Mouse (Mus musculus): ENCODE measurements around the gene Slc24a4. TPM values are rescaled to one million over a fixed set of nuclear protein-coding genes. Genes with fewer than 3 reads are reported as not detected.

Gene Slc24a4
- polyA plus RNA-seq, 1 experiment from 2014 or later, result not detected

DNA sequence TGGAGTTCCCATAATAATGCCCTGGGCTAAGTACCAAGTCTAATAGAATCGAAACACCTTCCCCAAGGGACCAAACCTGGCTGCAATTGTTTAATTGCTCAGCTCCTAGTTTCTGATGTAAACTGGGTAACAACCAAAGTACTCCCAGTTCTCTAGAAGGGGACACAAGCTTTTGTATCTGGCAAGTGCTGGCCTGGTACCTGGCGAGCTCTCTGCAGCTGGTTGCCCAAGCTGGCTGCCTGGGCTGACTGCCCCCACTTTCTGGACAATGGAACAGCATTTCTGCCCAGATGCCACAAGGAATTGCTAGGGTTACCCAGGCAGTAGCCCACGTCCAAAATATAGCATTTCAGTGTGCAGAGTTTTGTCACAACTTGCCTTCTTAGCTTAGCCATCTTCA, 12.0 kb upstream of the Slc24a4 start:
- H3K4me3 ChIP-seq (ENCODE audit: low read length), result no peak overlapping the region
- H3K9ac ChIP-seq (ENCODE audit: low read depth, low read length), result no peak overlapping the region
- 76% methylated on average over 3 of the region's 3 CpGs for WGBS
- no peak overlapping the region for H3K4me2 ChIP-seq (replicated peaks; ENCODE audit: low read depth, low read length)
- H3K27ac ChIP-seq (ENCODE audit: low read depth, low read length), result no peak overlapping the region
- no peaks in the 10 kb centered on the region for H3K9me3 ChIP-seq (ENCODE audit: control insufficient read depth, low read length)
- H3K4me1 ChIP-seq (ENCODE audit: control insufficient read depth, insufficient read depth, low read length), result no peaks in the 10 kb centered on the region
- no peak for ATAC-seq (ENCODE audit: low FRiP score, low TSS enrichment)
- no peaks in the 10 kb centered on the region for H3K27me3 ChIP-seq (ENCODE audit: control insufficient read depth, insufficient read depth, low read length)
- H3K36me3 ChIP-seq (ENCODE audit: control insufficient read depth, insufficient read depth, low read length), result no peaks in the 10 kb centered on the region

DNA sequence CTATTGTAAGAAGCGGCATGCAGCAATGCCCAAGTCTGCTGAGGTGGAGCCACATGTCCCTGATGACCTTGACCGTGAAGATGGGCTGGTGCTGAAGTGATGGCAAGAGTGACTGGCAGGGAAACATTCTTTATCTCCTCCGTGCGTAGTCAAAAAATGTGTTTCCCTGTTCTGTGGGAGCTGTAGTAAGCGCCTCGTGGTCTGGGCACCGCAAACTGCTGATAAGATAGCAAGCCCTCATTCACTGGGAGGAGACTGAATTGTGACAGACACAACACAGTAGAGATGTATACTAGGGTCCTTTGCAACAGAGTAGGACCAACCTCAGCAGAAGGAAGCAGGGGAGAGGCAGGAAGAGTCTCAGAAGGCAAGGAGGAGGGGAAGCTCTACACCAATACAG, 10.5 kb upstream of the Slc24a4 start:
- 93% methylated on average over 7 of the region's 7 CpGs for WGBS

DNA sequence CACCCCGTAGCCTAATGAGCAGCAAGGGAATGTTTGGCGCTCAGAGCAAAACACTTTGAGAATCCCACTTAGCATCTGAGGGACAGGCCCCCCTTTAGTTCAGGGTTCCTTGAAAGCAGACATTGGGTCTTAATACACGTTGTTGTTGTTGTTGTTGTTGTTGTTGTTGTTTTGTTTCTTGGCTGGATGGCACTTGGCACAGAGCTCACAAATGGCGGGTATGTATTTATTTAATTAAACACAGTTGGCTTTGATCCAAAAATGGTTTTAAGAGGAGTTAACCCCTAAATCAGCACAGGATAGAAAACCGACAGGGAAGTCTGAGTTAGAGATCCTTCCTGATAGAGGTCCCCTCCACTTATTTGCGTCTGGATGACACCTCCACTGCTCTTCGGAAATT, 932 bp upstream of the Slc24a4 start:
- Histone ChIP-seq H3K27me3 (ENCODE audit: control insufficient read depth, insufficient read depth, low read length) (peaks cover 54% of the 10 kb centered on the region), H3K4me2 (replicated peaks; ENCODE audit: low read depth, low read length) (peak overlapping the region; percentile 96; the same call in 1 of the 2 replicates), H3K36me3 (ENCODE audit: control insufficient read depth, insufficient read depth, low read length) (no peaks in the 10 kb centered on the region), H3K9me3 (ENCODE audit: control insufficient read depth, low read length) (no peaks in the 10 kb centered on the region), H3K9ac (ENCODE audit: low read depth, low read length) (no peak overlapping the region), H3K27ac (ENCODE audit: low read depth, low read length) (no peak overlapping the region), H3K4me1 (ENCODE audit: control insufficient read depth, insufficient read depth, low read length) (peaks cover 16% of the 10 kb centered on the region; the same call in 1 of the 2 replicates), H3K4me3 (ENCODE audit: low read length) (peak overlapping the region; percentile 58; the same call in 1 of the 2 replicates)
- 6% methylated on average over 7 of the region's 7 CpGs for WGBS
- ATAC-seq (ENCODE audit: low FRiP score, low TSS enrichment), result no peak

More for the DNA sequence above, 10.5 kb upstream of the Slc24a4 start:
- H3K4me1 ChIP-seq (ENCODE audit: control insufficient read depth, insufficient read depth, low read length), result no peaks in the 10 kb centered on the region
- no peaks in the 10 kb centered on the region for H3K9me3 ChIP-seq (ENCODE audit: control insufficient read depth, low read length)
- no peak for ATAC-seq (ENCODE audit: low FRiP score, low TSS enrichment)
- no peaks in the 10 kb centered on the region for H3K36me3 ChIP-seq (ENCODE audit: control insufficient read depth, insufficient read depth, low read length)
- no peak overlapping the region for H3K9ac ChIP-seq (ENCODE audit: low read depth, low read length)
- H3K27ac ChIP-seq (ENCODE audit: low read depth, low read length), result no peak overlapping the region
- no peak overlapping the region for H3K4me3 ChIP-seq (ENCODE audit: low read length)
- no peak overlapping the region for H3K4me2 ChIP-seq (replicated peaks; ENCODE audit: low read depth, low read length)
- H3K27me3 ChIP-seq (ENCODE audit: control insufficient read depth, insufficient read depth, low read length), result no peaks in the 10 kb centered on the region

DNA sequence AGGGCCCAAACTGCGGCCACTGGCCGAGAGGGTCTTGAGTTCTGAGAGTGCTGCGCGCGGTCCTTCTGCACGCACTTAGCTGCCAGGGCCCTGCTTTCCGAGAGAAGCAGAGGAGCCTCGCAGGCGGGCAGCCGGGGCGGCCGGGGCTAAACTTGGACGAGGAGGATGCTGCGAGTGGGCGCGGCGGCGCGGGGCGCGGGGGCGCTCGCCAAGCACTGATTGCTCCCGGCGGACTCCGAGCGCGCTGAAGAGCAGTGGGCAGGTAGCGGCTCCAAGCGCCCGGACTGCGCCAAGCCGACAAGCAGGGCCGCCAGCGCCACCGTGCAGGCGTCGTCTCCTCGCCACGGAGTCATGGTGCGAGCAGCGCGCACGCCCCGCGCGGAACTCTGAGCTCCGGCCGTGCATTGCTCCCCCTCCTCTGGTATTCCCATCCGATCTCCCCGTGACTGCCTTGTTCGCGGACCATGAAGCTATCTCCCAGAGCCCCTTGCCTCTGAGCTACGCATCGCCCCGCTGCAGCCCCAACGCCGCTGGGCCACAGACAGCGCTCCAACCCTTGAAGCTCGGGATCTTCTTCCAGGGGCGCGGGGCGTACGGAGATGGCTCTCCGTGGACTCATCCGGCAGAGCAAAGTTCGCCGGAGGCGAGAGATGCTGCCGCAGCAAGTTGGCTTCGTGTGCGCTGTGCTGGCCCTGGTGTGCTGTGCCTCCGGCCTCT, 416 bp downstream of the Slc24a4 start:
- ATAC-seq (ENCODE audit: low FRiP score, low TSS enrichment), result peak; percentile 86
- peak overlapping the region; percentile 96 for H3K4me2 ChIP-seq (replicated peaks; ENCODE audit: low read depth, low read length)
- H3K9ac ChIP-seq (ENCODE audit: low read depth, low read length), result peak overlapping the region; percentile 42; the same call in 1 of the 2 replicates
- no peak overlapping the region for H3K27ac ChIP-seq (ENCODE audit: low read depth, low read length)
- H3K36me3 ChIP-seq (ENCODE audit: control insufficient read depth, insufficient read depth, low read length), result no peaks in the 10 kb centered on the region
- peaks cover 54% of the 10 kb centered on the region for H3K27me3 ChIP-seq (ENCODE audit: control insufficient read depth, insufficient read depth, low read length)
- peak overlapping the region; percentile 58 for H3K4me3 ChIP-seq (ENCODE audit: low read length)
- peaks cover 16% of the 10 kb centered on the region; the same call in 1 of the 2 replicates for H3K4me1 ChIP-seq (ENCODE audit: control insufficient read depth, insufficient read depth, low read length)
- WGBS, result 2% methylated on average over 65 of the region's 73 CpGs
- H3K9me3 ChIP-seq (ENCODE audit: control insufficient read depth, low read length), result no peaks in the 10 kb centered on the region

DNA sequence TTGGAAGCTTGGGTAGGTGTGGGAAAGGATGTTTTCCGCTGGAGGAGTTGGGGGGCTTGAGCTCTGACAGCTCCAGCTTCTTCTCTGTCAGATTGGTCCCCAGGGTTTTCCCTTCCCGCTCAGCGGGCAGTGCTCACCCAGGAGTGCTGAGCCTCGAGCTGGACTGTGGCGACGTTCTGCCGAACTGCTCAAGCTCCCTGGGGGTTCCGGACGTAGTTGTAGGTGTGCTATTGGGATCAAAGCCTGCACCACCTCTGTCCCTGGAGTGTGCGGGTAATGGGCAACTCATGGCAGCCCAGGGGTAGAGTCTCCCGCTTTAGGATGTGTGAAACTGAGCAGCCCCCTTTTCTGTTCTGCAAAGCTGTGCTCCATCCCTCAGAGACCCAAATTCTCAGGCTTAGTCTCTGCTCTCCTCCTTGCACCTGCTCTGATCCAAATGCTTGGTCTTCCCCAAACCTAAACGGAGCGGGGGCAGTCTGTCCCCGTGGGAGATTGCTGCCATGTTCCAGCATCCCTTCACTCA, 1.0 kb downstream of the Slc24a4 start:
- peak overlapping the region; percentile 58 for H3K4me3 ChIP-seq (ENCODE audit: low read length)
- peak; percentile 18; the same call in 1 of the 2 replicates for ATAC-seq (ENCODE audit: low FRiP score, low TSS enrichment)
- under 1% methylated on average over 14 of the region's 14 CpGs for WGBS
- peak overlapping the region; percentile 42; the same call in 1 of the 2 replicates for H3K9ac ChIP-seq (ENCODE audit: low read depth, low read length)
- no peak overlapping the region for H3K27ac ChIP-seq (ENCODE audit: low read depth, low read length)
- peak overlapping the region; percentile 96 for H3K4me2 ChIP-seq (replicated peaks; ENCODE audit: low read depth, low read length)
- H3K4me1 ChIP-seq (ENCODE audit: control insufficient read depth, insufficient read depth, low read length), result peaks cover 16% of the 10 kb centered on the region; the same call in 1 of the 2 replicates
- H3K27me3 ChIP-seq (ENCODE audit: control insufficient read depth, insufficient read depth, low read length), result peaks cover 54% of the 10 kb centered on the region
- H3K9me3 ChIP-seq (ENCODE audit: control insufficient read depth, low read length), result no peaks in the 10 kb centered on the region
- H3K36me3 ChIP-seq (ENCODE audit: control insufficient read depth, insufficient read depth, low read length), result no peaks in the 10 kb centered on the region

DNA sequence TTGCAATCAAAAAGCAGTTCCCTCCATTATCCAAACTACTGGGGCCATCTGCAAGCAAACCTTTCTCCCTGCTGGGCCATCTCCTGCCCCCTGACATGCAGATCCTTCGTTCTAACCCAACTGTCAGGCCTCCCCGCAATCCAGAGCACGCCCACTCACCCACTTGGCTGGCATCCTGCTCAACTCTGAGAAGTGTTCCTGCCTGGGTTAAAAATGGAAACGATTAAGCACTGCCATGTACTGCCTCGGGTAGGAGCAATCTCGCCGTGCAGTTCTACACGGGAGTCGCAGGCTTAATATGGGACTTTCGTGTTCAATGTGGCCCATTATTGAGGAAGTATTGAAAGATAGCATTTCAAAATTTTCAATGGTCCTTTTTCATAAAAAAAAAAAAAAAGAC, 11.2 kb downstream of the Slc24a4 start:
- H3K4me3 ChIP-seq (ENCODE audit: low read length), result no peak overlapping the region
- H3K4me1 ChIP-seq (ENCODE audit: control insufficient read depth, insufficient read depth, low read length), result no peaks in the 10 kb centered on the region
- no peak for ATAC-seq (ENCODE audit: low FRiP score, low TSS enrichment)
- H3K27me3 ChIP-seq (ENCODE audit: control insufficient read depth, insufficient read depth, low read length), result no peaks in the 10 kb centered on the region
- no peaks in the 10 kb centered on the region for H3K36me3 ChIP-seq (ENCODE audit: control insufficient read depth, insufficient read depth, low read length)
- 84% methylated on average over 10 of the region's 10 CpGs for WGBS
- no peaks in the 10 kb centered on the region for H3K9me3 ChIP-seq (ENCODE audit: control insufficient read depth, low read length)
- no peak overlapping the region for H3K9ac ChIP-seq (ENCODE audit: low read depth, low read length)
- H3K4me2 ChIP-seq (replicated peaks; ENCODE audit: low read depth, low read length), result no peak overlapping the region
- no peak overlapping the region for H3K27ac ChIP-seq (ENCODE audit: low read depth, low read length)

DNA sequence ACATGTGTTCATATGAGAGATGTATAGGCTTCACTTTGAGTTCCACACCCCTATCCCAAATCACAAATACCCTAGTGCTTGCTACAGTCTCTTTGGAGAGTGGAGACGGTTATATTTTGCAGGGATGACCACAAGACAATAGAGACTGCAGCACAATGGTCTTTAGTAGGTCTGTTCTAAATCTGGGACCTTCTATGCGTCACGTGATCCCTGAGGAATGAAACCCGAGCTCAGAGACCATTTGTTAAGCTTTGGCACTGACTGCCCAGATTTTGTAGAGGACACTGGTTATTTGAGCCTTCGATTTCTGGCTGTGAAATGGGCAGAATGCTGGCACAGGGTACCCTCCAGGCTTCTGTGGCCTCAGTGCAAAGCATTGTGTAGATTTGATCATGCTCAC, 12.8 kb downstream of the Slc24a4 start:
- Histone ChIP-seq H3K4me2 (replicated peaks; ENCODE audit: low read depth, low read length) (no peak overlapping the region), H3K27ac (ENCODE audit: low read depth, low read length) (no peak overlapping the region), H3K36me3 (ENCODE audit: control insufficient read depth, insufficient read depth, low read length) (no peaks in the 10 kb centered on the region), H3K9ac (ENCODE audit: low read depth, low read length) (no peak overlapping the region), H3K9me3 (ENCODE audit: control insufficient read depth, low read length) (no peaks in the 10 kb centered on the region), H3K4me3 (ENCODE audit: low read length) (no peak overlapping the region), H3K4me1 (ENCODE audit: control insufficient read depth, insufficient read depth, low read length) (no peaks in the 10 kb centered on the region), H3K27me3 (ENCODE audit: control insufficient read depth, insufficient read depth, low read length) (no peaks in the 10 kb centered on the region)
- no peak for ATAC-seq (ENCODE audit: low FRiP score, low TSS enrichment)
- WGBS, result 66% methylated on average over 5 of the region's 5 CpGs

DNA sequence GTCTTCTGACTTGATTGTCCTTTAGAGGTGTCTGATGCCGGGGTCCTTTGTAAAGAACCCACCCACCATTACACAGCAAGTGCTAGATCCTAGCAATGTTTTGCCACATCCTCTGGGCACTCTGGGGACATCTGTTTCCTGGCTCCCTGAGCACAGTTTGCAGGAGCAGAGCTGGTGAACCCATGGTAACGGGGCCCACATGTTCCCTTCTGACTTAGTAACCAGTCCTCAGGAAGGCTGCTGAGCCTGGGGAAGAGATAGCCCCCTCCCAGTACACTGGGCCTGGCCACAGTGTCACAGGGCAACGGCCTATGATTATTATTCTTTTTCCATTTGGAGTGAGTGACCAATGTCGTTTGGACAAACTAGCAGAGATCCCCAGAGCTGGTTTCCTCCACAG, 19.1 kb downstream of the Slc24a4 start:
- Histone ChIP-seq H3K9me3 (ENCODE audit: control insufficient read depth, low read length) (no peaks in the 10 kb centered on the region), H3K27me3 (ENCODE audit: control insufficient read depth, insufficient read depth, low read length) (no peaks in the 10 kb centered on the region), H3K27ac (ENCODE audit: low read depth, low read length) (no peak overlapping the region), H3K4me1 (ENCODE audit: control insufficient read depth, insufficient read depth, low read length) (no peaks in the 10 kb centered on the region), H3K36me3 (ENCODE audit: control insufficient read depth, insufficient read depth, low read length) (no peaks in the 10 kb centered on the region), H3K9ac (ENCODE audit: low read depth, low read length) (no peak overlapping the region), H3K4me3 (ENCODE audit: low read length) (no peak overlapping the region), H3K4me2 (replicated peaks; ENCODE audit: low read depth, low read length) (no peak overlapping the region)
- WGBS, result 46% methylated on average over 4 of the region's 4 CpGs
- no peak for ATAC-seq (ENCODE audit: low FRiP score, low TSS enrichment)

DNA sequence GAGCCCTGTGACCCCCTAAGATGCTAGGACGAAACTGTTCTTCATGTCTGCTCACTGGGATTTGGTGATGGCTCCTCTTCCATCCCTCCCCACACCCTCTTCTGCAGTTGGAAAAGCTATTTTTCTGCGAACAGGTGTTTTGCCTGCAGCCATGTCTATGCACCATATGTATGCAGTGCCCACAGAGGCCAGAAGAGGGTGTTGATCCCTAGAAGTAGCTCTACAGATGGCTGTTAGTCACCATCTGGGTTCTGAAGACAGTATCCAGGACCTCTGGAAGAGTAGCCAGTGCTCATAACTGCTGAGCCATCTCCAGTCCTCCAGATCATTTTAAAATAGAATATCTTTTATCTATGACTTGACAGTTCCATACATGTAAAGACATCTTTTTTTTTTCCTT, 20.2 kb downstream of the Slc24a4 start:
- H3K9me3 ChIP-seq (ENCODE audit: control insufficient read depth, low read length), result no peaks in the 10 kb centered on the region
- H3K4me2 ChIP-seq (replicated peaks; ENCODE audit: low read depth, low read length), result no peak overlapping the region
- WGBS, result 94% methylated on average over 2 of the region's 2 CpGs
- H3K36me3 ChIP-seq (ENCODE audit: control insufficient read depth, insufficient read depth, low read length), result no peaks in the 10 kb centered on the region
- ATAC-seq (ENCODE audit: low FRiP score, low TSS enrichment), result no peak
- H3K9ac ChIP-seq (ENCODE audit: low read depth, low read length), result no peak overlapping the region
- no peaks in the 10 kb centered on the region for H3K27me3 ChIP-seq (ENCODE audit: control insufficient read depth, insufficient read depth, low read length)
- H3K27ac ChIP-seq (ENCODE audit: low read depth, low read length), result no peak overlapping the region
- H3K4me3 ChIP-seq (ENCODE audit: low read length), result no peak overlapping the region
- no peaks in the 10 kb centered on the region for H3K4me1 ChIP-seq (ENCODE audit: control insufficient read depth, insufficient read depth, low read length)

All from kidney, embryonic 14.5 days (tissue).